In the genomic region with DNA sequence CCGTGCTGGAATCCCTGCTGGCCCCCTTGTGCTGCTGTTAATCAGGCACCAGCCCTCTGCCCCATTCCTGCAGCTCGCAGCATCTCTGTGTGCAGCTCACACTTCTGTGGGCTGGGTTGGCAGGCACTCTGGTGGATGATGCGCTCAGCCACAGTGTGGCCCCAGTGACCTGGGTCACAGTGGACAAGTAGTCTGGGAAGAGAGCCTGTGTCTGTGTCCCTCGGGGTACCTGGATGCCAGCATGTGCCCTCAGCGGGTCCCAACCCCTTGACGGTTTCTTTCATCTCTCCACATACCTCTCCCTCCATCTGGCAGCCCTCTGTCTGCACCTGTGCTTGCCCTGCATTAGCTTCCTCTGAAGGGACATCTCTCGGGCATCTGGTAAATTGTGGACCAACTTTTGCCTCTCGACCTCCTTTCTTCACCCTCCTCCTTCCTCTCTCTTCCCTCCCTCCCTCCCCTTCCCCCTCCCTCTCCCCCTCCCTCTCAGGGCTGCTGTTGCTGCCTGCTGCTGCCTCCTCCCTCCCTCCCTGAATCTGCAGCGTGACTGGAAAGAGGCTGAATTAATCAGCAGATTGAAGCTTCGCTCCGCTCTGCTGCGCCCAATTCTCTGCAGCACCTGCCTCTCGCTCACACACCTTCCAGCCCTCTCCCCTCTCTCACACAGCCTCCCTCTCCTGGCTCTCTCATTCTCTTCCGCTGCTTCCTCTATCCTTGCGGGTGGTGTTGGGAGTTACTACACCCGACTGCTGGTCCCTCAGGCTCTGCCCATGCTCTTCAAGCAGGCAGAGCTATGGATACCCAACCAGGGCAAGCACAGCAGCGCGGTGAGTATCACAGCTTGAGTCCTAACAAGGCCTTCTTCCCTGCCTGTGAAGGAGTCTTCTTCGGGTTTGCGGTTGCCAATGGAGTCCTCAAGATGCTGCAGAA, we compare ENCODE assay signal across 8 mouse cellular contexts. TPM values are rescaled to one million over a fixed set of nuclear protein-coding genes. Genes with fewer than 3 reads are reported as not detected.
DNase-seq lines count a peak whose midpoint lies in the region; ATAC-seq lines count a peak whose summit lies in the region.

No protein-coding gene starts in this region.

- H3K27me3 ChIP-seq in heart, embryonic 13.5 days (replicated peaks) = no peaks in the 10 kb centered on the region
- H3K27me3 ChIP-seq in embryonic facial prominence, embryonic 13.5 days = no peaks in the 10 kb centered on the region
- no peaks in the 10 kb centered on the region for H3K27me3 ChIP-seq in intestine, embryonic 15.5 days (replicated peaks)
- no peaks in the 10 kb centered on the region for H3K27me3 ChIP-seq in limb, embryonic 10.5 days (ENCODE audit: low read depth, poor library complexity, severe bottlenecking)
- H3K27me3 ChIP-seq in neural tube, embryonic 14.5 days (ENCODE audit: control insufficient read depth, insufficient read depth, low read length) = no peaks in the 10 kb centered on the region

- no peaks in the 10 kb centered on the region for H3K9me3 ChIP-seq in heart, embryonic 13.5 days
- H3K9me3 ChIP-seq in embryonic facial prominence, embryonic 13.5 days = no peaks in the 10 kb centered on the region
- H3K9me3 ChIP-seq in intestine, embryonic 15.5 days = no peaks in the 10 kb centered on the region
- no peaks in the 10 kb centered on the region for H3K9me3 ChIP-seq in limb, embryonic 10.5 days (replicated peaks)
- no peaks in the 10 kb centered on the region for H3K9me3 ChIP-seq in neural tube, embryonic 14.5 days (ENCODE audit: control insufficient read depth, low read length)

- H3K4me2 ChIP-seq in heart, embryonic 13.5 days = peak overlapping the region; percentile 64
- no peak overlapping the region for H3K4me2 ChIP-seq in embryonic facial prominence, embryonic 13.5 days
- peak overlapping the region; percentile 42; the same call in 1 of the 2 replicates for H3K4me2 ChIP-seq in intestine, embryonic 15.5 days (replicated peaks)
- H3K4me2 ChIP-seq in neural tube, embryonic 14.5 days (ENCODE audit: low read depth, low read length) = peak overlapping the region; percentile 33

- H3K27ac ChIP-seq in heart, embryonic 13.5 days (replicated peaks) = peak overlapping the region; percentile 98
- H3K27ac ChIP-seq in embryonic facial prominence, embryonic 13.5 days = peak overlapping the region; percentile 39; the same call in 1 of the 2 replicates
- peak overlapping the region; percentile 90; the same call in 1 of the 2 replicates for H3K27ac ChIP-seq in intestine, embryonic 15.5 days
- peak overlapping the region; percentile 59 for H3K27ac ChIP-seq in limb, embryonic 10.5 days
- H3K27ac ChIP-seq in neural tube, embryonic 14.5 days (ENCODE audit: low read depth, low read length) = peak overlapping the region; percentile 84

- DNase-seq in heart, postnatal 36 days = no peak
- DNase-seq in limb, embryonic 10.5 days (ENCODE audit: low spot score) = peak; percentile 57
- DNase-seq in spleen, postnatal 4 days (ENCODE audit: low spot score in 2 of 2) = no peak
- DNase-seq in lung, postnatal 36 days = no peak

- ATAC-seq in heart, embryonic 13.5 days (ENCODE audit: extremely low read depth, insufficient number of reproducible peaks, low FRiP score, low TSS enrichment) = no peak
- ATAC-seq in embryonic facial prominence, embryonic 13.5 days (ENCODE audit: insufficient number of reproducible peaks, insufficient read depth, low FRiP score, low TSS enrichment, low read depth) = no peak
- ATAC-seq in intestine, embryonic 15.5 days = no peak
- peak; percentile 71 for ATAC-seq in neural tube, embryonic 14.5 days (ENCODE audit: low read depth)

- peaks cover 31% of the 10 kb centered on the region for H3K36me3 ChIP-seq in heart, embryonic 13.5 days
- peaks cover 13% of the 10 kb centered on the region for H3K36me3 ChIP-seq in embryonic facial prominence, embryonic 13.5 days
- H3K36me3 ChIP-seq in intestine, embryonic 15.5 days = 0 out of 2 replicates have a peak, but pooled peaks cover 1% of the 10 kb centered on the region
- peaks cover 32% of the 10 kb centered on the region for H3K36me3 ChIP-seq in limb, embryonic 10.5 days
- no peaks in the 10 kb centered on the region for H3K36me3 ChIP-seq in neural tube, embryonic 14.5 days (ENCODE audit: control insufficient read depth, insufficient read depth, low read length)

- H3K4me3 ChIP-seq in heart, embryonic 13.5 days = no peak overlapping the region
- no peak overlapping the region for H3K4me3 ChIP-seq in embryonic facial prominence, embryonic 13.5 days
- H3K4me3 ChIP-seq in intestine, embryonic 15.5 days (replicated peaks) = no peak overlapping the region
- peak overlapping the region; percentile 12; the same call in 1 of the 2 replicates for H3K4me3 ChIP-seq in limb, embryonic 10.5 days
- peak overlapping the region; percentile 17; the same call in 1 of the 2 replicates for H3K4me3 ChIP-seq in neural tube, embryonic 14.5 days (ENCODE audit: low read depth, low read length)

- peaks cover 67% of the 10 kb centered on the region for H3K4me1 ChIP-seq in heart, embryonic 13.5 days
- peaks cover 62% of the 10 kb centered on the region for H3K4me1 ChIP-seq in embryonic facial prominence, embryonic 13.5 days
- peaks cover 40% of the 10 kb centered on the region for H3K4me1 ChIP-seq in intestine, embryonic 15.5 days (replicated peaks)
- peaks cover 57% of the 10 kb centered on the region for H3K4me1 ChIP-seq in limb, embryonic 10.5 days
- peaks cover 38% of the 10 kb centered on the region for H3K4me1 ChIP-seq in neural tube, embryonic 14.5 days (ENCODE audit: control insufficient read depth, insufficient read depth, low read length)

- H3K9ac ChIP-seq in heart, embryonic 13.5 days = peak overlapping the region; percentile 74
- H3K9ac ChIP-seq in embryonic facial prominence, embryonic 13.5 days = peak overlapping the region; percentile 52; the same call in 1 of the 2 replicates
- H3K9ac ChIP-seq in intestine, embryonic 15.5 days = no peak overlapping the region
- H3K9ac ChIP-seq in neural tube, embryonic 14.5 days (replicated peaks; ENCODE audit: low read depth, low read length) = no peak overlapping the region

- 20% methylated on average over 20 of the region's 20 CpGs for WGBS in heart, embryonic 13.5 days
- WGBS in embryonic facial prominence, embryonic 13.5 days = 17% methylated on average over 20 of the region's 20 CpGs
- WGBS in intestine, embryonic 15.5 days = 36% methylated on average over 20 of the region's 20 CpGs
- 24% methylated on average over 20 of the region's 20 CpGs for WGBS in limb, embryonic 10.5 days
- 8% methylated on average over 20 of the region's 20 CpGs for WGBS in neural tube, embryonic 14.5 days

- intact Hi-C loops in heart, postnatal 36 days (cut with DNase I) = no loop called here

RNA-seq across cellular contexts. Expression of a gene that starts 15.2 kb away (rescaled TPM):
- 34.3 and 39.4 TPM in 2 replicates for polyA plus RNA-seq in heart, embryonic 13.5 days (2015; fragmentation: Nextera tagmentation; extraction: Ambion mirVana)
- 100 to 1,000 TPM in 1 of 2 experiments, 10 to 100 TPM in 1; 92.3 to 101 TPM for total RNA-seq in heart, postnatal 36 days (2021)
- 24.8 and 24.9 TPM in 2 replicates for polyA plus RNA-seq in embryonic facial prominence, embryonic 13.5 days (2015; fragmentation: Nextera tagmentation; extraction: Ambion mirVana)
- polyA plus RNA-seq in intestine, embryonic 15.5 days (2015; fragmentation: Nextera tagmentation; extraction: Ambion mirVana) = 18.6 and 20.8 TPM in 2 replicates
- 30.6 and 37.7 TPM in 2 replicates for polyA plus RNA-seq in limb, embryonic 10.5 days (2016; fragmentation: Nextera tagmentation; extraction: Ambion mirVana)
- 17.0 and 21.7 TPM in 2 replicates for polyA plus RNA-seq in neural tube, embryonic 14.5 days (2014; fragmentation: Nextera tagmentation; extraction: Ambion mirVana)

RNA-seq across cellular contexts. Expression of a gene that starts 33.0 kb away (rescaled TPM):
- polyA plus RNA-seq in heart, embryonic 13.5 days (2015; fragmentation: Nextera tagmentation; extraction: Ambion mirVana) = 20.0 and 20.1 TPM in 2 replicates
- total RNA-seq in heart, postnatal 36 days (2021) = 10 to 100 TPM; 48.6 to 50.6 TPM
- polyA plus RNA-seq in embryonic facial prominence, embryonic 13.5 days (2015; fragmentation: Nextera tagmentation; extraction: Ambion mirVana) = 16.1 and 17.3 TPM in 2 replicates
- 12.0 and 12.1 TPM in 2 replicates for polyA plus RNA-seq in intestine, embryonic 15.5 days (2015; fragmentation: Nextera tagmentation; extraction: Ambion mirVana)
- 18.1 and 18.9 TPM in 2 replicates for polyA plus RNA-seq in limb, embryonic 10.5 days (2016; fragmentation: Nextera tagmentation; extraction: Ambion mirVana)
- 9.5 and 13.1 TPM in 2 replicates for polyA plus RNA-seq in neural tube, embryonic 14.5 days (2014; fragmentation: Nextera tagmentation; extraction: Ambion mirVana)

RNA-seq across cellular contexts. Expression of a gene that starts 34.1 kb away (rescaled TPM):
- 24.4 and 27.5 TPM in 2 replicates for polyA plus RNA-seq in heart, embryonic 13.5 days (2015; fragmentation: Nextera tagmentation; extraction: Ambion mirVana)
- 1 to 10 TPM; 8.7 to 9.7 TPM for total RNA-seq in heart, postnatal 36 days (2021)
- polyA plus RNA-seq in embryonic facial prominence, embryonic 13.5 days (2015; fragmentation: Nextera tagmentation; extraction: Ambion mirVana) = 31.3 and 34.6 TPM in 2 replicates
- polyA plus RNA-seq in intestine, embryonic 15.5 days (2015; fragmentation: Nextera tagmentation; extraction: Ambion mirVana) = 31.3 and 34.9 TPM in 2 replicates
- 42.5 and 48.8 TPM in 2 replicates for polyA plus RNA-seq in limb, embryonic 10.5 days (2016; fragmentation: Nextera tagmentation; extraction: Ambion mirVana)
- 16.8 and 17.0 TPM in 2 replicates for polyA plus RNA-seq in neural tube, embryonic 14.5 days (2014; fragmentation: Nextera tagmentation; extraction: Ambion mirVana)

RNA-seq across cellular contexts. Expression of a gene that starts 43.4 kb away (rescaled TPM):
- polyA plus RNA-seq in heart, embryonic 13.5 days (2015; fragmentation: Nextera tagmentation; extraction: Ambion mirVana) = 18.9 and 19.0 TPM in 2 replicates
- 10 to 100 TPM; 18.7 to 21.2 TPM for total RNA-seq in heart, postnatal 36 days (2021)
- polyA plus RNA-seq in embryonic facial prominence, embryonic 13.5 days (2015; fragmentation: Nextera tagmentation; extraction: Ambion mirVana) = 8.1 and 9.5 TPM in 2 replicates
- polyA plus RNA-seq in intestine, embryonic 15.5 days (2015; fragmentation: Nextera tagmentation; extraction: Ambion mirVana) = 77.2 and 80.6 TPM in 2 replicates
- polyA plus RNA-seq in limb, embryonic 10.5 days (2016; fragmentation: Nextera tagmentation; extraction: Ambion mirVana) = 11.2 and 12.3 TPM in 2 replicates
- polyA plus RNA-seq in neural tube, embryonic 14.5 days (2014; fragmentation: Nextera tagmentation; extraction: Ambion mirVana) = 0.50 and 0.80 TPM in 2 replicates

Comparison
In these comparisons a context has a peak if more than half of its experiments do, and no peak if none do; other contexts are left out.
1. H3K27ac ChIP-seq: peak in every context shown above with its lines; median percentile 98 in heart, embryonic 13.5 days; 90 in intestine, embryonic 15.5 days; 84 in neural tube, embryonic 14.5 days; 59 in limb, embryonic 10.5 days; 39 in embryonic facial prominence, embryonic 13.5 days.
2. H3K4me3 ChIP-seq: peak in limb, embryonic 10.5 days (single experiment) and neural tube, embryonic 14.5 days (single experiment); none in heart, embryonic 13.5 days (single experiment), embryonic facial prominence, embryonic 13.5 days (single experiment) and intestine, embryonic 15.5 days (single experiment).
3. H3K9ac ChIP-seq: peak in heart, embryonic 13.5 days (single experiment) and embryonic facial prominence, embryonic 13.5 days (single experiment); none in intestine, embryonic 15.5 days (single experiment) and neural tube, embryonic 14.5 days (single experiment).